30 mouse cellular contexts compared by ENCODE assay signal in genomic region chr4:68410785-68411184, GRCm38 (mm10).
"Had no signal": no experiment of that assay in that cellular context is flagged by ENCODE, and none has a peak within 500 bp of the region (broad histone marks: within the 10 kb centered on the region; RNA-seq: fewer than 3 reads in every experiment).

No protein-coding gene starts in this region.

- H3K36me3 ChIP-seq: limb, embryonic 10.5 days; limb, embryonic 12.5 days; limb, embryonic 13.5 days; limb, embryonic 15.5 days; liver, embryonic 12.5 days; liver, embryonic 13.5 days; liver, embryonic 15.5 days; lung, embryonic 15.5 days; midbrain, embryonic 10.5 days; midbrain, embryonic 12.5 days; midbrain, embryonic 13.5 days; midbrain, embryonic 15.5 days; neural tube, embryonic 12.5 days had no signal

- H3K27me3 ChIP-seq: limb, embryonic 12.5 days; limb, embryonic 13.5 days; limb, embryonic 15.5 days; liver, embryonic 12.5 days; liver, embryonic 13.5 days; liver, embryonic 15.5 days; lung, embryonic 15.5 days; megakaryocyte, embryonic 14.5 days; midbrain, embryonic 12.5 days; midbrain, embryonic 13.5 days; midbrain, embryonic 15.5 days; neural tube, embryonic 12.5 days had no signal

- H3K4me2 ChIP-seq: limb, embryonic 12.5 days; limb, embryonic 13.5 days; limb, embryonic 15.5 days; liver, embryonic 11.5 days; liver, embryonic 12.5 days; liver, embryonic 13.5 days; liver, embryonic 15.5 days; lung, embryonic 15.5 days; midbrain, embryonic 12.5 days; midbrain, embryonic 13.5 days; midbrain, embryonic 15.5 days; neural tube, embryonic 12.5 days had no signal

- H3K4me3 ChIP-seq: left cerebral cortex, adult 2 months; limb, embryonic 10.5 days; limb, embryonic 12.5 days; limb, embryonic 13.5 days; limb, embryonic 15.5 days; liver, embryonic 12.5 days; liver, embryonic 13.5 days; liver, embryonic 15.5 days; lung, embryonic 15.5 days; megakaryocyte, embryonic 14.5 days; midbrain, embryonic 10.5 days; midbrain, embryonic 12.5 days; midbrain, embryonic 13.5 days; midbrain, embryonic 15.5 days; myocyte; neural tube, embryonic 12.5 days had no signal

- H3K9ac ChIP-seq: limb, embryonic 12.5 days; limb, embryonic 13.5 days; limb, embryonic 15.5 days; liver, embryonic 12.5 days; liver, embryonic 13.5 days; liver, embryonic 14.5 days; liver, embryonic 15.5 days; liver, postnatal 0 days; lung, embryonic 15.5 days; midbrain, embryonic 12.5 days; midbrain, embryonic 13.5 days; midbrain, embryonic 15.5 days; neural tube, embryonic 12.5 days had no signal

- DNase-seq: layer of hippocampus, postnatal 36 days; left cerebral cortex, postnatal 4 days; liver; liver, embryonic 13.5 days; liver, postnatal 0 days; lung, adult 2 months; lung, postnatal 10 days; lung, postnatal 36 days; lung, postnatal 4 days; midbrain, embryonic 14.5 days had no signal

- H3K9me3 ChIP-seq: limb, embryonic 10.5 days; limb, embryonic 12.5 days; limb, embryonic 13.5 days; limb, embryonic 15.5 days; liver, embryonic 12.5 days; liver, embryonic 13.5 days; liver, embryonic 15.5 days; lung, embryonic 15.5 days; midbrain, embryonic 10.5 days; midbrain, embryonic 12.5 days; midbrain, embryonic 13.5 days; midbrain, embryonic 15.5 days; neural tube, embryonic 12.5 days had no signal

- H3K4me1 ChIP-seq: limb, embryonic 10.5 days; limb, embryonic 12.5 days; limb, embryonic 13.5 days; limb, embryonic 15.5 days; liver, embryonic 12.5 days; liver, embryonic 13.5 days; liver, embryonic 15.5 days; lung, embryonic 15.5 days; megakaryocyte, embryonic 14.5 days; midbrain, embryonic 10.5 days; midbrain, embryonic 12.5 days; midbrain, embryonic 13.5 days; midbrain, embryonic 15.5 days; neural tube, embryonic 12.5 days had no signal

- H3K27ac ChIP-seq: left cerebral cortex, adult 2 months; limb, embryonic 10.5 days; limb, embryonic 12.5 days; limb, embryonic 13.5 days; limb, embryonic 15.5 days; liver, embryonic 12.5 days; liver, embryonic 13.5 days; liver, embryonic 14.5 days; liver, embryonic 15.5 days; lung, embryonic 15.5 days; macrophage; midbrain, embryonic 10.5 days; midbrain, embryonic 12.5 days; midbrain, embryonic 13.5 days; midbrain, embryonic 15.5 days; neural tube, embryonic 12.5 days had no signal

- ATAC-seq: liver, embryonic 12.5 days; liver, postnatal 0 days; lung, postnatal 0 days; midbrain, embryonic 13.5 days; midbrain, embryonic 15.5 days; midbrain, embryonic 16.5 days had no signal
